Mouse (Mus musculus) CH12.LX (cell line): ENCODE results near the gene Rbp1.

Experiments used
- CHD1 ChIP-seq: IDR thresholded peaks from 2 replicates; pipeline ENCODE4 v1.6.1; 2012; ENCODE audit warnings: low read depth, low read length, improper control_type of control experiment, inconsistent platforms
- CTCF ChIP-seq, 2 experiments: IDR thresholded peaks in 1 of 2; conservative IDR thresholded peaks in 1 of 2; 2 replicates each; pipeline ENCODE4 v1.5.1; 2011 to 2012; ENCODE audit warnings: low read depth in 2 of 2, low read length in 2 of 2, improper control_type of control experiment in 1 of 2, inconsistent platforms in 1 of 2, mild to moderate bottlenecking in 1 of 2, moderate library complexity in 1 of 2
- EP300 ChIP-seq: IDR thresholded peaks from 2 replicates; pipeline ENCODE4 v1.6.1; 2011; ENCODE audit warnings: low read length, improper control_type of control experiment
- IRF4 ChIP-seq: IDR thresholded peaks from 2 replicates; pipeline ENCODE4 v1.6.1; 2014; ENCODE audit warnings: low read depth, mild to moderate bottlenecking, inconsistent platforms, low read length, improper control_type of control experiment
- USF2 ChIP-seq: conservative IDR thresholded peaks from 2 replicates; pipeline ENCODE4 v1.6.1; 2011; ENCODE audit warnings: low read depth, low read length, improper control_type of control experiment
- ZMIZ1 ChIP-seq: IDR thresholded peaks from 2 replicates; pipeline ENCODE4 v1.6.1; 2012; ENCODE audit warnings: low read depth, mild to moderate bottlenecking, inconsistent platforms, low read length, improper control_type of control experiment

GRCm38 (mm10) chr9:98487273-98487672, 64.5 kb downstream of the Rbp1 start:
- TF ChIP-seq USF2 (no peak), EP300 (no peak), IRF4 (no peak), CHD1 (no peak), CTCF (conservative IDR thresholded peaks at IDR 0.05 in 1 of 2, IDR thresholded peaks at IDR 0.05 in 1 of 2; ENCODE audit: low read depth in 2 of 2, low read length in 2 of 2) (no peak), ZMIZ1 (no peak)
